Mouse (Mus musculus) frontal cortex, postnatal 14 days (tissue): ENCODE measurements at regions not wholly inside any gene's neighbourhood (a gene's known extent, or its start where the extent isn't known, plus 50 kb on each side); places are given as distances from the start of the nearest gene placed in this dataset.

Experiments
- DNase-seq, 2 experiments: peaks; one replicate each; pipeline ENCODE4 v3.0.0; 2022; ENCODE audit warnings: low spot score in 2 of 2

- no peak for DNase-seq
Measured at GRCm38 (mm10) chr13:99781616-99782015, 119.3 kb downstream of the Cartpt start.

DNA sequence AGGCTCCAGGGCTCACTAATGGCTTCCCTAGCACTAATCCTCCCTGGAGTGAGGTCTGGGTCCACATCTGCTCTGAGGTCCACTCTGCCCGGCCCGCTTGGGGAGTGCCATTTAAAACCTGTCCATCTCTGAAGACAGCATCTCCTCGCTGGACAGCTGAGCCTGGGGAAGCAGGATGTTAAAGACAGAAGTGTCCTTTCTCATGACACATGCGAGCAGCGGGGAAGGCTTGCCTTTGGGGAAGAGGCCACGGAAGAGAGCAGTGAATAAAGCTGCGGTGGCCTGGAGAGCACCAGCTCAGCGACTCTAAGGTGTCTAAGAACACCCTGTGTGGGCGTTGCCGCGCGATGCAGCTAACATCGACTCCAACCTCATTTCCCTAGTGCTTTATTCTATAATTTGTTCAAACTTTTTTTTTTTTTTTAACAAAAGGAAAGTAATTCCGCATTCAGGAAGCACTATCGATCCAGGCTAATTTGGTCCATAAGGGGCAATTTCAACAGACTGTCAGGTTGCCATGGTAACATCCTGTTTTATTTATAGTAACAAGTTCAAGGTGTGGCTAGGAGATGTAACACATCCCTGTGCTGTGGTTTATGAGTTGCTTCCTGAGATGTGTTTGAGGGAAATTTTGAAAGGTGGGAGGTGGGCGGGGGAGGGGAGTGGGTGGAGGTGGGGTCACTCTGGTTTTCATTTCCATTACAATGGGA is 120.0 kb downstream of the Cartpt start:
- no peak for DNase-seq

- DNase-seq: no peak
Measured at GRCm38 (mm10) chr13:99778747-99779146, 122.1 kb downstream of the Cartpt start.

DNA sequence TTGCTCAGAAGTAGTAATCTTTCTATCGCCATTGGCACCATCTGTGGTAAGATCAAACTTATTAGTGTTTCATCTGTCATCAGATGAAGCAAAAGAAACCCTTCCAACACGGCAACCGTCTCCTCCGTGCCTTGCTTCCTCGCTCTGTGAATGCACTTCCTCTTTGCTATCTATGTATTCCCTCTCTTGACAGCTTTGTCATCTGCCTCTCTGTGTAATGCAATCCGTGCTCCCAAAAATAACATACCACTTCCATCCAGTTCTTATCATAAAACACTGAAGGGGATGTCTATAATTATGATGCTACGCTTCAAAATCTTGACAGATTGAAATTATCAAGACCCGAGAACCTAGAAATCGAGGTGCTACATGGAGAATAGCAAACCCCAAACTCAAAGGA is 123.2 kb downstream of the Cartpt start:
- no peak for DNase-seq

- DNase-seq: no peak
Measured at GRCm38 (mm10) chr13:99765965-99766364, 134.9 kb downstream of the Cartpt start.

GRCm38 (mm10) chr13:99764764-99765163 is 136.1 kb downstream of the Cartpt start:
- no peak for DNase-seq

DNA sequence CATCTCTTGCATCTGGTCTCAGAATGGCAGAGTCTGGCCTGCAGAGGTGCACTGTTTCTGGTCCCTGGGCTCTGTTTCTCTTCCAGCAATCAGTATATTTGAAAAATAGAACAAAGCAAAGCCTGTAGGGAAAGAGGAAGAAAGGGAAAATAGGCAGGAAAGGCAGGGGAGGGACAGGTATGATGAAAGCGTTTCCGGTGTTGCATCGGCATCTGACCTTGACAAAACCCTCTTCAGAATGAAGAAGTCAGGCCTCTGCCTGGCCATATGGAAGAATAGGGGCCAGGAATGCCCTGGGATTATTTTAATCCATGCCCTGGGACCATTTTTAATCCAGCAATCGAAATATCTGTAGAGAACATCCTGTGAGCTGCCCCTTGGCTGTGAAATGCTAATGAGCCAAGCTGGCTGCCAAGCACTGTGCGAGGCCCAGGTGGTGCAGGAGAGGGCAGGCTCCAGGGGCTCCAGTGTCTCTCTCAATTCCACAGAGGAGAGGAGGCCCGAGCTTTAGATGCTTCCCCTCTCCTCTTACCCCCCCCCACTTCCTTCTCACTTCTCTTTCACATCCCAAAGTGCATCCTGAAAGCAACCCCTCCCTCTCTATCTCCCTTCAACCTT is 136.7 kb downstream of the Cartpt start:
- no peak for DNase-seq

- peak; percentile 68 to 77 for DNase-seq
Measured at GRCm38 (mm10) chr13:99761843-99762242, 139.0 kb downstream of the Cartpt start.

DNA sequence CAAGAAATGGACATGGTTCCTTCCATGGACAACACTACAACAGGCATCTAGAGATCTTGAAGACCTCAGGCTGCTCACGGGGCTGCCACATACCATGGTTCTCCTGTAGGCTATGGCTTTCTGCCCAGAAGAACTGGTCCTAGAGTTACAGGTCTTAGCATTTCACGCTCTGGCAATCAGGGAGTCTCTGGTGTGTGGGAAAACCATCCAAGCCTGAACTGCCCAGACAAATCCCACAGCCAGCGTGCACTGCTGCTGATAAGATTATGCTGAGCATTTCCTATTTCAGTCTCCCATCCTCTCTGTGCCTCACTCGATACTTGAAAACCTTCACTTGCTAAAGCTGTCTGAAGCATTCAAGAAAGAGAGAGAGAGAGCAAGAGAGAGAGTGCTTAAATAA is 139.5 kb downstream of the Cartpt start:
- DNase-seq: no peak

GRCm38 (mm10) chr13:99760646-99761045 is 140.2 kb downstream of the Cartpt start:
- DNase-seq: no peak

DNA sequence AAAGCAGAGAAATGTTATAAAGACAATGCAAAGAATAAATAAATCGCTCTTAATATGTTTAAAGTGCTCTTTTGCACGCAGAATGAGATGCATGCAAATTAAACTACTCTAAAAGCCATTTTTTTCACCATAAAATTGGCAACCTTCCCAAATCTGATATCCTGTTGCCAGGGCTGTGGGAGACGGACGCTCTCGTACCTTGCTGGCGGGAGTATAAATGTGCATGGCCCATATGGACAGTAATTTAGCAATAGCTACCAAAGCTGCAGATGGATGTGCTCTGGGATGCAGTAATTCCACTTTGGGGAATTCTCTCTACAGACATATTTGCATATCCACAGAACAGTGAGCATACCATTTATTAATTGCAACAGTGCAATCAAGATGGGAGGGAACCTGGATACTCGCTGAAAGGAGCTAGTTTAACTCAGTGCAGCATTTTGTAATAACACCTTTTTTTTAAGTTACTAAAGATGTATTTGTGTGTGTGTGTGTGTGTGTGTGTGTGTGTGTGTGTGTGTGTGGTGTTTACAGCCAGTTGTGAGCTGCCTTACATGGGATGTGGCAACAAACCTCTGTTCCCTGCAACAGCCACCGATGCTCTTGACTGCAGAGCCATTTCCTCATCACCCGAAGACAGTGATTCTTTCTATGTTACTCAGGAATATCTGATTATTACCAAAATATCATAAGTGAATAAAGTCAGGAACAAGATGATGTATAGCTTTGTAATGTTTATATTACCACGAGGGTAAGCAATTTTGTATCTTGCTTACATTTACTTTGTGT is 141.4 kb downstream of the Cartpt start:
- no peak for DNase-seq

- no peak for DNase-seq
Measured at GRCm38 (mm10) chr13:99754701-99755100, 146.2 kb downstream of the Cartpt start.

DNA sequence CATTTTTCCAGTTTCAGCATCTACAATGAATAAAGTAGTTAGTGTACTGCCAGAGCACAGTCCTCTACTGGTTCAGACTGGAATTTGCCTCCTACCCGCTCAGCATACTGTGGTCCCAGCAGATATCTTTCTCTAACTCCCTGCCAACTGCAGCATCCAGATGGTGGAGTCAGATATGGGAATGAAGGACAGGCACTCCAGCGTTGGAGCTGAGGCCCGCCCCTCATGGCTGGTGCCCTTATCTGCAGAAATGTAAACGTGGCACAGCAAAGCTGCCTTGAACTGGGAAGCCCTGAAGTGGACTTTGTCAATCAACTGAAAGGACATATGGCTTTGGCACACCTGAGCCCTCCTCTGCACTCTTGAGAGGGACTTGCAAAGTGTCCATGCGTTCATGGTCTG is 146.6 kb downstream of the Cartpt start:
- no peak for DNase-seq

DNA sequence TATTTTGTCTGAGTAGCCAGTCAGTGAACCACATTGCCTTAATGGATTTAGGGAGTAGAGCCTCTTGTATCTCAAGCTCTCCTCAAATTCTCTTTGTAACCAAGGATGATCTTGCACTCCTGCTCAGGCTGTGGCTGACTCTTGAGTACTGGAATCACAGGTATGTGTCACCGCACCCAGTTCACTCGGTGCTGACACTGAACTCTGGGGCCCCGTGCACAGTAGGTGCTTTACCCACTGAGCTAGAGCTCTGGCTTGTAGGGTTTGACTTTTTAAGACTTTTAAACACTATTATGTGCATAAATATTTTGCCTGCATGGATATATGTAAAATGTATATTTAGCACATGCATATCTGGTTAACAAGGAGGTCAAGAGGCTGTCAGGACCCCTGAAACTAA is 147.4 kb downstream of the Cartpt start:
- DNase-seq: no peak

DNA sequence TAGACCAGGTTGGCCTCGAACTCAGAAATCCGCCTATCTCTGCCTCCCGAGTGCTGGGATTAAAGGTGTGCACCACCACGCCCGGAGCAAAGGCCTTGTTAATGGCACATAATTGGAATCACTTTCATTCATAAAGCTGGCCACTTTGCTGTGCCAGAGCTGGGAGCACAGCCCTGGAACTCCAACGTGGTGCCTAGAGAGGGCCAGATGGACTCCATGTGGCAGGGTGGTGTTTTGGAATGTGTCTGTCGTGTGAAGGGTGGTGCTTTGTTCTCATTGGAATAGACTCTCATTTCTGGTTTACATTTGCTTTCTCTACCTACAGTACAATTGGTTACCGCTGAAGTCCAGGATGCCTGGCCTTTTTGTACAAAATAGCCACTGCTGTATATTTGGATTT is 150.2 kb downstream of the Cartpt start:
- DNase-seq: no peak

DNA sequence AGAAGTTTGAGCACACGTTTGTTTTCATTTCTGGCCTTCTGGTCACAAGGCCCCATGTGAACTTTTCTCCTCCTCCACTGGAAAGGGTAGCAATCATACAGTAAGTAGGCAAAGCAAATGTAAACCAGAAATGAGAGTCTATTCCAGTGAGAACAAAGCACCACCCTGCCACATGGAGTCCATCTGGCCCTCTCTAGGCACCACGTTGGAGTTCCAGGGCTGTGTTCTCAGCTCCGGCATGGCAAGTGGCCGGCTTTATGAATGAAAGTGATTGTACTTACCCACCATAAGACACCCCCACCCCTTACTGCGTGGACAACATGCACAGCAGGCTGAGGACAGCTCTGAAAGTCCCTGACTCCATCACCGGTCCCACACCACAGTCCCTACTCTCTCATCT is 151.5 kb downstream of the Cartpt start:
- no peak for DNase-seq

- DNase-seq: no peak
Measured at GRCm38 (mm10) chr13:99748128-99748527, 152.8 kb downstream of the Cartpt start.

GRCm38 (mm10) chr13:99745526-99745925 is 155.4 kb downstream of the Cartpt start:
- no peak for DNase-seq

DNA sequence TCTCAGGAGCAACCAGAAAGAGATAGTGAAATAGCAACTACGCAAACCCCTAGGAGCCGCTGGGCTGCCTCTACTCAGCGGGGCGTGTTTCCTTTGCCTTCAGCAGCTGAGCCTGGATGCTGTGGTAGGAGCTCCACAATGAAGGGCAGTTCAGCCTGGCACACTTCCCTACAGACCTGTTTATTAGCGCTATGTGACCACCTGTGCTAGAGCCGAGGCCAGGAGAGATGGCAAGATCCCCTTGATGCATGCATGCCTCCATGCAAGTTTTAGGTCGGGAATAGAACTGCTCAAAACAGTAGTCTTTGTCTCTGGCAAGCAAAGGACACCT is 156.1 kb downstream of the Cartpt start:
- DNase-seq: no peak

- no peak for DNase-seq
Measured at GRCm38 (mm10) chr13:99743952-99744789, 156.7 kb downstream of the Cartpt start.

GRCm38 (mm10) chr13:99742507-99742906 is 158.4 kb downstream of the Cartpt start:
- DNase-seq: no peak

- DNase-seq: no peak
Measured at GRCm38 (mm10) chr13:99741981-99742380, 158.9 kb downstream of the Cartpt start.
